Mouse (Mus musculus): ENCODE measurements around the gene Sephs2. TPM values are rescaled to one million over a fixed set of nuclear protein-coding genes. Genes with fewer than 3 reads are reported as not detected.
A peak's percentile ranks its signal among the peaks of the same experiment; 100 is the strongest.

The Sephs2 gene
- polyA plus RNA-seq, 1 experiment from 2014 or later, result 102 TPM

DNA sequence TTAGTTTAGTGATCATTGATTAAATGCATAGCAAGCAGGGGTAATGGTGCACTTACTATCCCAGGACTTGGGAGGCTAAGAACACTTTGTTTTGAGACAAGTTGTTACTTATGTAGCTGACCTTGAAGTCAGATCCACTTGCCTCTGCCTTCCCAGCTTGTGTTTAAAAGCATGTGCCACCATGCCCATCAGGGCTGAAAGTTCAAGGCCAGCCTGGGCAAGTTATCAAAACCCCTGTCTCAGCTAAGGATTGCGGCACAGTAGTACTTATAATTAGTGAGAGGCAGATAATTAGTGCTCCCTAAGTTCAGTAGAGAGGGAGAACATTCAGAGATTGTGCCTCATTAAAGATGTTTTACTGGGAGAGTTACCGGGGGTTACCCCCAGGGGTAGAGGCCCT is 39.1 kb downstream of the Sephs2 start:
- 98% methylated on average over 2 of the region's 2 CpGs for WGBS
- Histone ChIP-seq H3K27me3 (ENCODE audit: control insufficient read depth, insufficient read depth, low read length) (no peaks in the 10 kb centered on the region), H3K4me1 (ENCODE audit: control insufficient read depth, insufficient read depth, low read length) (peaks cover 5% of the 10 kb centered on the region; the same call in 1 of the 2 replicates), H3K27ac (replicated peaks; ENCODE audit: low read depth, low read length) (no peak overlapping the region), H3K4me3 (ENCODE audit: low read depth, low read length) (no peak overlapping the region), H3K4me2 (ENCODE audit: low read depth, low read length) (no peak overlapping the region), H3K9ac (replicated peaks; ENCODE audit: low read length) (no peak overlapping the region), H3K36me3 (replicated peaks; ENCODE audit: control insufficient read depth, insufficient read depth, low read depth, low read length) (peaks cover 25% of the 10 kb centered on the region), H3K9me3 (replicated peaks; ENCODE audit: control insufficient read depth, low read length) (no peaks in the 10 kb centered on the region)
- ATAC-seq (replicated peaks; ENCODE audit: insufficient number of reproducible peaks, low FRiP score, low TSS enrichment, low read depth) (no peak), DNase-seq (ENCODE audit: low spot score) (no peak)

DNA sequence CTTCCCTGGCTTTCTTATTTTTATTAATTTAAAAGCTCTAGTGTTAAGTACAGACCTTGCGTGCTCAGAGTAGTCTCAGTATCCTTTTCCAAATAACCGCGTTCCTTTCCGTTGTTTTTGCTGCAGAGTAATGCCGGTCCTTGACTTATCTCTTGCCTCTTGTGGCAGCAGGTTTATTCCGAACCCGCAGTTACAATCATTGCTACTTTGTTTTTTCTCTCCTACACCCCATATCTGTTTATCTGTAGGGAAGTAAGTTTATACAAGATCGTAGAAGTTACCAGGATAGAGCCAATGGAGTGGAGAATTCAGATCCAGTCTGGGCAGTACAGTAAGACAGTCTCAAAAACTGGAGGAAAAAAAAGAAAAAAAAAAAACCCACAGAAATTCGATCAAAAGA is 40.1 kb downstream of the Sephs2 start:
- H3K36me3 ChIP-seq (replicated peaks; ENCODE audit: control insufficient read depth, insufficient read depth, low read depth, low read length), result peaks cover 25% of the 10 kb centered on the region
- H3K27ac ChIP-seq (replicated peaks; ENCODE audit: low read depth, low read length), result peak overlapping the region; percentile 95; the same call in 1 of the 2 replicates
- DNase-seq (ENCODE audit: low spot score), result no peak
- peak overlapping the region; percentile 99 for H3K9ac ChIP-seq (replicated peaks; ENCODE audit: low read length)
- peak overlapping the region; percentile 61 for H3K4me2 ChIP-seq (ENCODE audit: low read depth, low read length)
- peaks cover 5% of the 10 kb centered on the region; the same call in 1 of the 2 replicates for H3K4me1 ChIP-seq (ENCODE audit: control insufficient read depth, insufficient read depth, low read length)
- peak overlapping the region; percentile 98 for H3K4me3 ChIP-seq (ENCODE audit: low read depth, low read length)
- ATAC-seq (replicated peaks; ENCODE audit: insufficient number of reproducible peaks, low FRiP score, low TSS enrichment, low read depth), result no peak
- no peaks in the 10 kb centered on the region for H3K27me3 ChIP-seq (ENCODE audit: control insufficient read depth, insufficient read depth, low read length)
- 6% methylated on average over 9 of the region's 9 CpGs for WGBS
- H3K9me3 ChIP-seq (replicated peaks; ENCODE audit: control insufficient read depth, low read length), result no peaks in the 10 kb centered on the region

DNA sequence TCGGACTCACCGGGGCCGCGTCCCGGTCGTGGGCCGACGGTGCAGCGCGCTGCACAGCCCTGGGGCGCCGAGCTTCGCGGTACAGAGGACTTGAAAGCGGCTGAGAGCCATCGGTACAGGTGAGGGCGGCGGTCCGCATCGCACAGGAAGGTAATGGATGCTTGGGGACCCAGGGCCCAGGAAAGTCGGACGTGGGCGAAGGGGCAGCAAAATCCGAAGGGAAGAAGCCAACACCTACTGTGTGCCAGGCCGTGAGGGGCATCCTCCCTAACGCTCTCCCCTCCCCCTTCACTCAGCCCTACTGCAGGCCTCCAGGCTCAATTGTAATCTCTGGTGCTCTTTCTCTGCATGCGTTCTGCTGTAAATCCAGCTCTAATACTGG is 40.5 kb downstream of the Sephs2 start:
- Histone ChIP-seq H3K27ac (replicated peaks; ENCODE audit: low read depth, low read length) (peak overlapping the region; percentile 95), H3K4me2 (ENCODE audit: low read depth, low read length) (peak overlapping the region; percentile 61), H3K9me3 (replicated peaks; ENCODE audit: control insufficient read depth, low read length) (no peaks in the 10 kb centered on the region), H3K4me1 (ENCODE audit: control insufficient read depth, insufficient read depth, low read length) (peaks cover 5% of the 10 kb centered on the region; the same call in 1 of the 2 replicates), H3K36me3 (replicated peaks; ENCODE audit: control insufficient read depth, insufficient read depth, low read depth, low read length) (peaks cover 25% of the 10 kb centered on the region), H3K27me3 (ENCODE audit: control insufficient read depth, insufficient read depth, low read length) (no peaks in the 10 kb centered on the region), H3K9ac (replicated peaks; ENCODE audit: low read length) (peak overlapping the region; percentile 99), H3K4me3 (ENCODE audit: low read depth, low read length) (peak overlapping the region; percentile 98)
- under 1% methylated on average over 27 of the region's 27 CpGs for WGBS
- ATAC-seq (replicated peaks; ENCODE audit: insufficient number of reproducible peaks, low FRiP score, low TSS enrichment, low read depth) (peak; percentile 37), DNase-seq (ENCODE audit: low spot score) (peak; percentile 67)

DNA sequence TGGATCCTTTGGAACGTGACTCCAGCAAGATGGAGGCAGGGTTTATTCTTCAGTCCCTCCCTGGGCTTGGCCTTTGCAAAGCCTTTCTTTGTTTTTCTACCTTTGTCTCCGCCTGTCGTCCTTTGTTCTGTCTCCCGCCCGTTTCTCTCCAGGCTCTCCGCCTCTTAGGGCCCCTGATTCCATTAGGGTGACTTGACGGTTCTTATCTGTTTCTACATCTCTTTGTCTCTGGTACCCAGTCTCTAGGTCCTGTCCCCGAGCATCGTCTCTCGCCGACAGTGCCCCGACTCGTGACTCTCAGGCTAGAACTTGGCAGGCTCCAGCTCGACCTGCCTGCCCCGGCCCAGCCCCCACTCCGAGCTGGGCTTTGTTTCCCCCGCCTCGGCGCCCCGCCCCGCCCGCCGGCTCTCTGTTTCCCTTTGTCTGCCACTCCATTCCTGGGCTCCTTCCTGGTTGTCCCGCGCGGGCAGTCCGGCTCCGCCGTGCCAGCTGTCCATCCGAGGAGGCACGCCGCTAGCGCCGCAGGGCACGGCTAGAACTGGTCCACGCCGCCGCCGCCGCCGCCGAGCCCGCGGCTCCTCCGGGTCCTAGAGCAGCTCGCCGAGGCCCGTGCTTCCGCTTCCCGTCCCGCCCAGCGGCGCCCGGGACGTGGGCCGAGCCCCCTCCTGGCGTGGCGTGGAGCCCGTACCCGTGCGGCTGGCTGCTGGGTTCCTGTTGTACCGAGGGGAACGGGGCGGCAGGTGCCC is 41.1 kb downstream of the Sephs2 start, which contains the start of the genes Zfp553 and Sept1:
TSS of gene Zfp553 (plus strand) at position 440 of the 746 bp plus-strand sequence.
TSS of gene Sept1 (minus strand) at position 509 of the 746 bp plus-strand sequence.
- peak; percentile 92 for DNase-seq (ENCODE audit: low spot score)
- under 1% methylated on average over 64 of the region's 64 CpGs for WGBS
- peak; percentile 89 for ATAC-seq (replicated peaks; ENCODE audit: insufficient number of reproducible peaks, low FRiP score, low TSS enrichment, low read depth)
- H3K9me3 ChIP-seq (replicated peaks; ENCODE audit: control insufficient read depth, low read length), result no peaks in the 10 kb centered on the region
- H3K36me3 ChIP-seq (replicated peaks; ENCODE audit: control insufficient read depth, insufficient read depth, low read depth, low read length), result peaks cover 23% of the 10 kb centered on the region
- peak within 1 kb of the TSS; percentile 98 for H3K4me3 ChIP-seq (ENCODE audit: low read depth, low read length)
- H3K9ac ChIP-seq (replicated peaks; ENCODE audit: low read length), result peak within 1 kb of the TSS; percentile 99
- H3K4me2 ChIP-seq (ENCODE audit: low read depth, low read length), result peak within 1 kb of the TSS; percentile 76
- H3K4me1 ChIP-seq (ENCODE audit: control insufficient read depth, insufficient read depth, low read length), result peaks cover 5% of the 10 kb centered on the region; the same call in 1 of the 2 replicates
- peak within 1 kb of the TSS; percentile 95 for H3K27ac ChIP-seq (replicated peaks; ENCODE audit: low read depth, low read length)
- H3K27me3 ChIP-seq (ENCODE audit: control insufficient read depth, insufficient read depth, low read length), result no peaks in the 10 kb centered on the region

DNA sequence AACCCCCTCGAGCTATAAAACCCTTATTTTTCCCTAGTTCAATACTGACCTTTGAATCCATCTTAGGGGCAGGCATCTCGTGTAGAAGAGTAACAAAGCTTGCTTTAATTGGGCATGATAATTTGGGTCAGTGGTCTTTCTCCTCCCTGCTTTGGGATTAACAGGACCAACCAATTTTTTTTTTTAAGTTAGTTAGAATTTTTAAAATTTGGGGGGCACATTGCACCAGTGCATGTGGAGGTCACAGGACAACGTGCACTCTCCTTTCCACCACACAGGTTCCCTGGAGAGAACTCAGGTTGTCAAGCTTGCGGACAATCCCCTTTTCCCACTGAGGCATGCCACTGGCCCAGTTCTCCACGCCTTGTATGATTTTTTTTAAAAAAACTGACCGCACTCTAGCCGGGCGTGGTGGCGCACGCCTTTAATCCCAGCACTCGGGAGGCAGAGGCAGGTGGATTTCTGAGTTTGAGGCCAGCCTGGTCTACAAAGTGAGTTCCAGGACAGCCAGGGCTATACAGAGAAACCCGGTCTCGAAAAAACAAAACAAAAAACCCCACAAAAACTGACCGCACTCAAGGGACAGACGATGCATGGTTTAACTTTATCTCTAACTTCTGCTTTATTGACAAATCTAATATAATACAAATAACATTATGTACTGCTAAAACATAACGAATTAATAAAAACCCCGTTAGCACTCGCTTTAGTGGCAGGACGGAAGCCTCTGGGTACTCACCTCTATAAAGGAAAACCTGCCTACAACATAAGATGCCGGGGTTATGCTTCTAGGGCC is 41.8 kb downstream of the Sephs2 start:
- DNase-seq (ENCODE audit: low spot score) (no peak), ATAC-seq (replicated peaks; ENCODE audit: insufficient number of reproducible peaks, low FRiP score, low TSS enrichment, low read depth) (no peak)
- H3K9me3 ChIP-seq (replicated peaks; ENCODE audit: control insufficient read depth, low read length), result no peaks in the 10 kb centered on the region

DNA sequence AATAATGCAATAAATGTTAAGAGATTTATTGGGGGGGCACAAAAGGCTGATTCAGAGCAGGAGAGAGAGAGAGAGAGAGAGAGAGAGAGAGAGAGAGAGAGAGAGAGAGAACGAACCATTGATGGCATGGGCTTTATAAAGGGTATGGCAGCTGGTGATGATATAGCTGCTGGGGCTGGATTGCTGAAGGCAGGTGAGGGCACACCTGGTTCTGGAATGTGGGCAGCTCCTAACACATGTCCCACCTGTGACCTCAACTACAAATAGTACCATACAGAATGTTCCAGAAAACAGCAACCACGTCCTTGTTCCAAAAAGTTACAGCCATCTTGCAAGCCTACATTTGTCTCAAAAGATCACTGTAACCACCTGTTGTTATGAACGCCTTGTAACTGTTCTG is 42.5 kb downstream of the Sephs2 start:
- H3K9ac ChIP-seq (replicated peaks; ENCODE audit: low read length), result peak overlapping the region; percentile 99
- ATAC-seq (replicated peaks; ENCODE audit: insufficient number of reproducible peaks, low FRiP score, low TSS enrichment, low read depth), result no peak
- no peak overlapping the region for H3K27ac ChIP-seq (replicated peaks; ENCODE audit: low read depth, low read length)
- H3K27me3 ChIP-seq (ENCODE audit: control insufficient read depth, insufficient read depth, low read length), result no peaks in the 10 kb centered on the region
- peaks cover 5% of the 10 kb centered on the region; the same call in 1 of the 2 replicates for H3K4me1 ChIP-seq (ENCODE audit: control insufficient read depth, insufficient read depth, low read length)
- DNase-seq (ENCODE audit: low spot score), result no peak
- peak overlapping the region; percentile 76 for H3K4me2 ChIP-seq (ENCODE audit: low read depth, low read length)
- peak overlapping the region; percentile 98 for H3K4me3 ChIP-seq (ENCODE audit: low read depth, low read length)
- H3K9me3 ChIP-seq (replicated peaks; ENCODE audit: control insufficient read depth, low read length), result no peaks in the 10 kb centered on the region
- H3K36me3 ChIP-seq (replicated peaks; ENCODE audit: control insufficient read depth, insufficient read depth, low read depth, low read length), result peaks cover 14% of the 10 kb centered on the region
- 87% methylated on average over 3 of the region's 3 CpGs for WGBS

More for the DNA sequence above, 41.8 kb downstream of the Sephs2 start:
- Histone ChIP-seq H3K27me3 (ENCODE audit: control insufficient read depth, insufficient read depth, low read length) (no peaks in the 10 kb centered on the region), H3K9ac (replicated peaks; ENCODE audit: low read length) (peak overlapping the region; percentile 99), H3K27ac (replicated peaks; ENCODE audit: low read depth, low read length) (peak overlapping the region; percentile 95), H3K4me3 (ENCODE audit: low read depth, low read length) (peak overlapping the region; percentile 98), H3K36me3 (replicated peaks; ENCODE audit: control insufficient read depth, insufficient read depth, low read depth, low read length) (peaks cover 20% of the 10 kb centered on the region), H3K4me1 (ENCODE audit: control insufficient read depth, insufficient read depth, low read length) (peaks cover 5% of the 10 kb centered on the region; the same call in 1 of the 2 replicates), H3K4me2 (ENCODE audit: low read depth, low read length) (peak overlapping the region; percentile 76)
- WGBS, result 13% methylated on average over 20 of the region's 20 CpGs

DNA sequence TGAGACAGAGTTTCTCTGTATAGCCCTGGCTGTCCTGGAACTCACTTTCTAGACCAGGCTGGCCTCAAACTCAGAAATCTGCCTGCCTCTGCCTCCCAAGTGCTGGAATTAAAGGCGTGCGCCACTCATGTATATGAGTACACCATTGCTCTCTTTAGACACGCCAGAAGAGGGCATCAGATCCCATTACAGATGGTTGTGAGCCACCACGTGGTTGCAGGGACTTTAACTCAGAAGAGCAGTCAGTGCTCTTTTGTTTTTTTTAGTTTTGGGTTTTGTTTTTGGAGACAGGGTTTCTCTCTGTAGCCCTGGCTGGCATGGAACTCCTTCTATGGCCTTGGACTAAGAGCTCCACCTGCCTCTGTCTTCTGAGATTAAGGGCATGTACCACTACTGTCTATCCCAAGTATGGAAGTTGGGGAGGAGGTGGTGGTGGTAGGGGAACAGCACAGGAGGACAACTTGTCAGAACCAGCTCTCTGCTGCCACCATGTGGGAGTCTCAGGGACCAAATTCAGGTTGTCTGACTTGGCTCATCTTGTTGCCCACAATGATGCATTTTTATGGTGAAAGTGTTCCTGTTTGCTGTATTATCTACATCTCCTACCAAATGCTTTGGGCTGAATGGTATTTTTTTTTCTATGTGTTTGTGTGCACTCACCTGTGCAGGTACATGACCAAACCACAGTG is 45.1 kb downstream of the Sephs2 start:
- Histone ChIP-seq H3K9ac (replicated peaks; ENCODE audit: low read length) (no peak overlapping the region), H3K4me2 (ENCODE audit: low read depth, low read length) (no peak overlapping the region), H3K27me3 (ENCODE audit: control insufficient read depth, insufficient read depth, low read length) (no peaks in the 10 kb centered on the region), H3K36me3 (replicated peaks; ENCODE audit: control insufficient read depth, insufficient read depth, low read depth, low read length) (no peaks in the 10 kb centered on the region; the same call in 1 of the 2 replicates), H3K4me1 (ENCODE audit: control insufficient read depth, insufficient read depth, low read length) (peaks cover 5% of the 10 kb centered on the region; the same call in 1 of the 2 replicates), H3K4me3 (ENCODE audit: low read depth, low read length) (no peak overlapping the region), H3K27ac (replicated peaks; ENCODE audit: low read depth, low read length) (no peak overlapping the region), H3K9me3 (replicated peaks; ENCODE audit: control insufficient read depth, low read length) (no peaks in the 10 kb centered on the region)
- no peak for ATAC-seq (replicated peaks; ENCODE audit: insufficient number of reproducible peaks, low FRiP score, low TSS enrichment, low read depth)
- peak; percentile 82 for DNase-seq (ENCODE audit: low spot score)
- 67% methylated on average over 4 of the region's 4 CpGs for WGBS

Data from embryonic facial prominence, embryonic 11.5 days (tissue).